Mouse (Mus musculus): ENCODE measurements around the gene Bmp6.

DNA sequence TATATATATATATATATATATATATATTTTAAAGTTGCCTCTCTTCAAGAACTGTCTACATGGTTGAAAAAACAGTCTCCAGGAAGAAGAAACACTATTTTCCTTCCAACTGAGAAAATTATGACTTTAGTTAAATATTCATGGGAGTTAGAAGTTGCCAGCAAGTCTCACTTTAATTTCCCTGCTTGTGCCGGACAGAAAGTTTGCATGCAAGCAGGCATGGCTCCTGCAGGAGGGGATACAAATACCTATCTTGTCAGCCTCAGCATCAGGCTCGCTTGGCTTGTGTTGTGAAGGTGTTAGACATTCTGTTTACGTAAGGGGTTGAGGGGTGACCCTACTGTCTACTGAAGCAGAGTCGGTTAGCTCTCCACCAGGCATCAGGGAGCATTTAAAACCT, 17.8 kb downstream of the Bmp6 start:
- TF ChIP-seq CTCF (IDR thresholded peaks at IDR 0.05; ENCODE audit: insufficient read depth, low read length) (no peak), POLR2A (IDR thresholded peaks at IDR 0.05; ENCODE audit: borderline replicate concordance, extremely low read depth, low read depth, low read length) (no peak)
